Mouse (Mus musculus): Measurements from ENCODE around the gene Tmub1. TPM values are rescaled to one million over a fixed set of nuclear protein-coding genes. Genes with fewer than 3 reads are reported as not detected.
A peak's percentile ranks its signal among the peaks of the same experiment; 100 is the strongest.

The Tmub1 gene
- 29.4 and 32.8 TPM in 2 replicates for polyA plus RNA-seq (2015; fragmentation: Nextera tagmentation; extraction: Ambion mirVana)

DNA sequence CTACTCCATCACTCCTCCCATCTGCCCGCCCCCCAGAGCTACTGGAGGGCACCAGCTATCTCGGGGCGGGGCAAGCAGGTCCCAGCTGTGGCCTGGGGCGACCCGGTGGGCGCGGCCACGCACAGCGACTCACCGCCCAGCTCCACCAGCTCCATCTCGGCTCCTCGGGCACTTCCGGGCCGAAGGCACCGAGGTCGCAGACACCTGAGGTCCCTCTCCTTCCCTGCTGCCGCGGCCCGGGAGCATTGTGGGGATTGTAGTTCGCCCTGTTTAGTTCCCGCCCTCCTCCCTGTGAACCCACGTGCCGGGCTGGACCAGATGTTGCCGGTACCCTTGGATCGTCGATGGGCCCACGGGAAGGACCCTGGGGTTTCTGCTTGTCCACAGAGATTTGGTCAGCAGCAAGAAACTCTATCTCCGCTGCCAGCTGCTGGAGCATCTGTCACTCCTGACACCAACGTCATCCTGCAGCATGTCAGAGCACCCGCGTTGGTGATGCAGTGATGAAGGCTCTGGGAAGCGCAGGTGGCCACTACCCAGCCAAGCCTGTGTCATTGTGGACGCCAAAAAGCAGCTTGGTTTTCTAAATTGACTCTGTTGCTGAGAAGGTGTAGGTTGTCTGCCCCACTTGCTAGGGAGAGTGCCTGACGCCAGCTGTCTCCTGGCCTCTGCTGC is at the start of gene Tmub1:
Gene Tmub1 (minus strand): TSS at position 231 of the 675 bp plus-strand sequence.
- peak within 1 kb of the TSS; percentile 70 for H3K9ac ChIP-seq (replicated peaks; ENCODE audit: low read length)
- peak; percentile 64 for ATAC-seq (ENCODE audit: low FRiP score, low TSS enrichment)
- peak within 1 kb of the TSS; percentile 74 for H3K4me3 ChIP-seq (ENCODE audit: low read length)
- no peaks in the 10 kb centered on the region for H3K9me3 ChIP-seq (ENCODE audit: low read length)
- H3K27ac ChIP-seq (ENCODE audit: low read length): peak within 1 kb of the TSS; percentile 56
- H3K36me3 ChIP-seq (ENCODE audit: insufficient read depth, low read length): peaks cover 3% of the 10 kb centered on the region
- no peaks in the 10 kb centered on the region for H3K27me3 ChIP-seq (ENCODE audit: insufficient read depth, low read length)
- H3K4me1 ChIP-seq (ENCODE audit: insufficient read depth, low read length): peaks cover 33% of the 10 kb centered on the region
- WGBS: 2% methylated on average over 33 of the region's 34 CpGs
- H3K4me2 ChIP-seq (replicated peaks; ENCODE audit: low read depth, low read length): peak within 1 kb of the TSS; percentile 75

- Histone ChIP-seq H3K9me3 (ENCODE audit: low read length) (no peaks in the 10 kb centered on the region), H3K4me2 (replicated peaks; ENCODE audit: low read depth, low read length) (no peak overlapping the region), H3K4me3 (ENCODE audit: low read length) (no peak overlapping the region), H3K36me3 (ENCODE audit: insufficient read depth, low read length) (peaks cover 58% of the 10 kb centered on the region), H3K9ac (replicated peaks; ENCODE audit: low read length) (no peak overlapping the region), H3K27me3 (ENCODE audit: insufficient read depth, low read length) (no peaks in the 10 kb centered on the region), H3K27ac (ENCODE audit: low read length) (no peak overlapping the region), H3K4me1 (ENCODE audit: insufficient read depth, low read length) (peaks cover 7% of the 10 kb centered on the region; the same call in 1 of the 2 replicates)
- 55% methylated on average over 6 of the region's 6 CpGs for WGBS
- 0 out of 2 replicates have a peak, but pooled peaks have one; percentile 27 for ATAC-seq (ENCODE audit: low FRiP score, low TSS enrichment)
Measured at GRCm38 (mm10) chr5:24496756-24497155, 49.1 kb upstream of the Tmub1 start.

DNA sequence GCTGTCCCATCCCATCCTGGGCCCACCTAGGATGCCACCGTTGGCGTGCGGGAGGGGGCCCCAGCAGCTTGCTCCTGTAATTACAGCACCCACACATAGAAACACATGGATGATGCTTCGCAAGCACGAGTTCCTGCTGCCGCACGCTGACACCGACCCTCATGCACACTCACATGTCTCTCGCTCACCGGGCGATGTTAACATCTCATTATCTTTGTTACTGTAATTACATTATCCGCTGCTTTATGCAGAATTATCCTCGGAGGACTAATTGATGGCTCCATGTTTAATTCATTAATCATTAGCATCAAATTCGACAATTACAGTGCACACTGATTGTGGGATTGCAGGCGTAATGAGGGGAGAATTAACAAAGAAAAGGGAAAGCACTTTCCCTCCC is 47.4 kb upstream of the Tmub1 start:
- Histone ChIP-seq H3K9ac (replicated peaks; ENCODE audit: low read length) (no peak overlapping the region), H3K9me3 (ENCODE audit: low read length) (no peaks in the 10 kb centered on the region), H3K27ac (ENCODE audit: low read length) (no peak overlapping the region), H3K36me3 (ENCODE audit: insufficient read depth, low read length) (peaks cover 51% of the 10 kb centered on the region), H3K4me3 (ENCODE audit: low read length) (no peak overlapping the region), H3K4me2 (replicated peaks; ENCODE audit: low read depth, low read length) (no peak overlapping the region), H3K27me3 (ENCODE audit: insufficient read depth, low read length) (no peaks in the 10 kb centered on the region), H3K4me1 (ENCODE audit: insufficient read depth, low read length) (peaks cover 7% of the 10 kb centered on the region; the same call in 1 of the 2 replicates)
- WGBS: 93% methylated on average over 15 of the region's 15 CpGs
- ATAC-seq (ENCODE audit: low FRiP score, low TSS enrichment): no peak

- Histone ChIP-seq H3K36me3 (ENCODE audit: insufficient read depth, low read length) (peaks cover 51% of the 10 kb centered on the region), H3K4me2 (replicated peaks; ENCODE audit: low read depth, low read length) (no peak overlapping the region), H3K4me3 (ENCODE audit: low read length) (no peak overlapping the region), H3K9ac (replicated peaks; ENCODE audit: low read length) (no peak overlapping the region), H3K27me3 (ENCODE audit: insufficient read depth, low read length) (no peaks in the 10 kb centered on the region), H3K4me1 (ENCODE audit: insufficient read depth, low read length) (no peaks in the 10 kb centered on the region), H3K9me3 (ENCODE audit: low read length) (no peaks in the 10 kb centered on the region), H3K27ac (ENCODE audit: low read length) (no peak overlapping the region)
- WGBS: 87% methylated on average over 16 of the region's 16 CpGs
- ATAC-seq (ENCODE audit: low FRiP score, low TSS enrichment): no peak
Measured at GRCm38 (mm10) chr5:24492546-24493285, 45.1 kb upstream of the Tmub1 start.

GRCm38 (mm10) chr5:24490413-24490920 is 42.8 kb upstream of the Tmub1 start:
- Histone ChIP-seq H3K9me3 (ENCODE audit: low read length) (no peaks in the 10 kb centered on the region), H3K4me2 (replicated peaks; ENCODE audit: low read depth, low read length) (no peak overlapping the region), H3K36me3 (ENCODE audit: insufficient read depth, low read length) (peaks cover 50% of the 10 kb centered on the region), H3K27me3 (ENCODE audit: insufficient read depth, low read length) (no peaks in the 10 kb centered on the region), H3K4me3 (ENCODE audit: low read length) (no peak overlapping the region), H3K4me1 (ENCODE audit: insufficient read depth, low read length) (peaks cover 5% of the 10 kb centered on the region), H3K9ac (replicated peaks; ENCODE audit: low read length) (no peak overlapping the region), H3K27ac (ENCODE audit: low read length) (no peak overlapping the region)
- whole genome bisulfite sequencing: 43% methylated on average over 14 of the region's 14 CpGs
- no peak for ATAC-seq (ENCODE audit: low FRiP score, low TSS enrichment)

DNA sequence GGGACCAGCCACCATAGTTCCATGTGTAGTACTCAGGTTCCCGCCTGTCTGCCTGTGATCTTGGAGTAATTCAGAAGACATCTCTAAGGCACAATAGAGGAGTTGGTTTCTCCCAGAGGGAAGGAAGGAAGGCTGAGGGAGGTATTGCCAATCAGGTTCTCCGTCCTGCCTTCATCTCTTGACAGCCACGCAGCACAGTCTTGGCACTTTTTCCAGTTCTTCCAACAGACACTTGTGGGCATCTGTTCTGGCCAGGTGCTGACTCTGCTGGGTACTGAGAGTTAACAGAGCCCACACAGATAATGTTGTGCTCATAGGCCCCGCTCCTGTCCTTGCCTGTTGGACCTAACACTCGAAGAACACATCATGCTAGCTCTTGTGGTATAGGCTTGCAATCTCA is 39.1 kb upstream of the Tmub1 start:
- H3K27ac ChIP-seq (ENCODE audit: low read length): no peak overlapping the region
- peaks cover 21% of the 10 kb centered on the region for H3K4me1 ChIP-seq (ENCODE audit: insufficient read depth, low read length)
- H3K9me3 ChIP-seq (ENCODE audit: low read length): no peaks in the 10 kb centered on the region
- H3K4me3 ChIP-seq (ENCODE audit: low read length): no peak overlapping the region
- H3K27me3 ChIP-seq (ENCODE audit: insufficient read depth, low read length): no peaks in the 10 kb centered on the region
- no peak overlapping the region for H3K4me2 ChIP-seq (replicated peaks; ENCODE audit: low read depth, low read length)
- no peak for ATAC-seq (ENCODE audit: low FRiP score, low TSS enrichment)
- no peak overlapping the region for H3K9ac ChIP-seq (replicated peaks; ENCODE audit: low read length)
- WGBS: 94% methylated on average over 5 of the region's 5 CpGs
- peaks cover 31% of the 10 kb centered on the region for H3K36me3 ChIP-seq (ENCODE audit: insufficient read depth, low read length)

DNA sequence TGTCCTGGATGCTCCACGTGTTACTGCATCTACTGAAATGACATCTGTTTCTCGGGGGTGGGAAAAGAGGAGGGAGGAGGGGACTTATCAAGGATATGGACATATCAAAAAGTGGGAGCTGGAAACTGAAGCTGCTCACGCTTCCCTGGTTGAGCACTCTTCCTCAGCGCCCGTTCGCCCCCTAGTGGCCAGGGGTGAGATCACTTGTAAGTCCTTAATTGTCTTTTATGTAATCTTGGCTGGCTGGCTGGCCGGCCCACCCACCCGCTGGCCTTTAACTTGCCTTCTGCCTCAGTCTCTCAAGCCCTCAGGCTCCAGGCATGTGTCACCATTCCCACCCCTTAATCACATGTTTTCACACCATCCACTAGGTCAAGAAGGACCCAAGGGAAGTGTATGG is 38.4 kb upstream of the Tmub1 start:
- H3K27me3 ChIP-seq (ENCODE audit: insufficient read depth, low read length): no peaks in the 10 kb centered on the region
- 3% methylated on average over 8 of the region's 8 CpGs for WGBS
- ATAC-seq (ENCODE audit: low FRiP score, low TSS enrichment): no peak
- no peak overlapping the region for H3K4me2 ChIP-seq (replicated peaks; ENCODE audit: low read depth, low read length)
- no peak overlapping the region for H3K9ac ChIP-seq (replicated peaks; ENCODE audit: low read length)
- no peak overlapping the region for H3K4me3 ChIP-seq (ENCODE audit: low read length)
- peaks cover 24% of the 10 kb centered on the region for H3K4me1 ChIP-seq (ENCODE audit: insufficient read depth, low read length)
- no peaks in the 10 kb centered on the region for H3K9me3 ChIP-seq (ENCODE audit: low read length)
- peaks cover 28% of the 10 kb centered on the region for H3K36me3 ChIP-seq (ENCODE audit: insufficient read depth, low read length)
- no peak overlapping the region for H3K27ac ChIP-seq (ENCODE audit: low read length)

DNA sequence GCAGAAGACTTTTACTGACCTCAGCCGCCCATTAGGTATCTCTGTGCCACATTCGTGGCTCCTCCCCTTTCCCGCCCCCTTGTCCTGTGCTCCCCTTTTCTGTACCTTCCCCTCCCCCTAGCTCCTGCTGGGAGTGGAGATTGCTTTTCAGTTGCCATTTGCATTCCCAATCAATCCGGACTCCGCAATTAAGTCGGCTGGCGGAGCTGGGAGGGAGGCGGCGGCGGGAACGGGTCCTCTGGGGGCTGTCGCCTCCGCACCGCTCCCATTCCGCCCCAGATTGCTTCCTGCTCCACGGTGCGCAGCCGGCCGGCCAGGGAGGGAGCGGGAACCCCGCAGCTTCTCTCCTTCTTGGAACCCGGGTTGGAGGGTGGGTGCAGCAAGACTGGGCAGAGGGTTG is 37.3 kb upstream of the Tmub1 start:
- peak overlapping the region; percentile 48 for H3K4me2 ChIP-seq (replicated peaks; ENCODE audit: low read depth, low read length)
- 20% methylated on average over 22 of the region's 22 CpGs for WGBS
- H3K36me3 ChIP-seq (ENCODE audit: insufficient read depth, low read length): peaks cover 31% of the 10 kb centered on the region
- H3K9ac ChIP-seq (replicated peaks; ENCODE audit: low read length): peak overlapping the region; percentile 33
- no peaks in the 10 kb centered on the region for H3K27me3 ChIP-seq (ENCODE audit: insufficient read depth, low read length)
- H3K4me1 ChIP-seq (ENCODE audit: insufficient read depth, low read length): peaks cover 24% of the 10 kb centered on the region
- no peaks in the 10 kb centered on the region for H3K9me3 ChIP-seq (ENCODE audit: low read length)
- H3K27ac ChIP-seq (ENCODE audit: low read length): no peak overlapping the region
- peak overlapping the region; percentile 12 for H3K4me3 ChIP-seq (ENCODE audit: low read length)
- no peak for ATAC-seq (ENCODE audit: low FRiP score, low TSS enrichment)

DNA sequence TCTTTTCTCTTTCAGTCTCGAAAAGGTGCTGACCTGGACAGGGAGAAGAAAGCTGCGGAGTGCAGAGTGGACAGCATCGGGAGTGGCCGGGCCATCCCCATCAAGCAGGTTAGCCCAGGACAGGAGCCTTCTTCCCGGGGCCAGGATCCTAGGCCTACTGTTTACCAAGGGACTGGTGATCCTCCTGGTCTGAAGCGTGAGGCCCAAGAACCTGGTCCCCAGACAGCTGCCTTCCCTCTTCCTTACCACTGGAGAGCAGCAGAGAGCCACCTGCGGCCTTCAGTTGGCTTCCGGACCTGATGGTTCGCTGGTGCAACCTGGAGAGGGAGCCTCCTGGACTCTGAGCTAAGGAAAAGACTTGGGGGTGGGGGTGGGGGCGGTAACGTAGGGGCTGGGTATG is 35.7 kb upstream of the Tmub1 start:
- Histone ChIP-seq H3K27ac (ENCODE audit: low read length) (peak overlapping the region; percentile 72), H3K4me2 (replicated peaks; ENCODE audit: low read depth, low read length) (no peak overlapping the region), H3K9me3 (ENCODE audit: low read length) (no peaks in the 10 kb centered on the region), H3K36me3 (ENCODE audit: insufficient read depth, low read length) (peaks cover 37% of the 10 kb centered on the region), H3K9ac (replicated peaks; ENCODE audit: low read length) (0 out of 2 replicates have a peak overlapping the region, but pooled peaks have one; percentile 23), H3K27me3 (ENCODE audit: insufficient read depth, low read length) (no peaks in the 10 kb centered on the region), H3K4me3 (ENCODE audit: low read length) (no peak overlapping the region), H3K4me1 (ENCODE audit: insufficient read depth, low read length) (peaks cover 24% of the 10 kb centered on the region)
- 26% methylated on average over 11 of the region's 11 CpGs for WGBS
- ATAC-seq (ENCODE audit: low FRiP score, low TSS enrichment): peak; percentile 43; the same call in 1 of the 2 replicates
